Mouse (Mus musculus) megakaryocyte, embryonic 14.5 days (primary cell): ENCODE measurements around the gene Foxp4.

Experiments
- FLI1 ChIP-seq: IDR thresholded peaks from 2 replicates; pipeline ENCODE4 v1.6.1; 2012; ENCODE audit warnings: low read length, inconsistent platforms, mixed read lengths
- GATA1 ChIP-seq: IDR thresholded peaks from 3 replicates; pipeline ENCODE4 v1.6.1; 2012; ENCODE audit warnings: mixed read lengths, low read length, inconsistent platforms, borderline replicate concordance

DNA sequence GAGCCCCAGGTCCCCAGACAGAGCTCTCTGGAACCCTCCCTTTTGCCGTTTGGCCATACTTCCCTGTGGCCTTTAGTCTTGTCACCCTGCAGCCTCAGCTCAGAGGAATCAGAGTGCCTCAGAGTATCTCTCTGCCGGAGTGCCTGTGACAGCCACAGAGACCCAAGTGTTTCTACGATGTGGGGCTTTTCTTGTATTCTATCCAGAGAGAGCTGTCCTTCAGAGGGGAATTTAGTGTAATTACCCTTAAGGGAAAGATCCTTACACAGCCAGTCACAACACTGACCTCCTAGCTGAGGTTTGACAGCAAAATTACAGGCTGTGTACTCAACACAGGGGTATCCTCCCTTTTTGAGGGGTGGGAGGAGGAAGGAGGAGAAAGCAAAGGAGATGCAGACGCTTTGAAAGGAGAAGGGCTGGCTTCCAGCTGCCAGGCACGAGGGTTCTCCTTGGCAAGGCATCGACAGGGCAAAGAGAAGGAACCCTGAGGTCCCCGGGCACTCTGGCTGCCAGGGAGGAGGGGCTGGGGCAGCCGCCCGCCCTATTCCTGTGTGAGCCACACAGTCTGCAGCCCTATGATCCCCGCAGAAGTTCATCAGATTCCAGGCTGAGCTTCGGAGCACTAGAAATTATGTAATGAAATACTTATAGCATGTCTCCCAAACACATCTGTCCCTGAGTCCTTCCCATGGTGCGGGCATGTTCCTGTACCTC lies 28.1 kb upstream of the Foxp4 start:
- TF ChIP-seq GATA1: no peak
- no peak for TF ChIP-seq FLI1
